Mouse (Mus musculus) myocyte (in vitro differentiated cells): Measurements from ENCODE around the gene Inpp4b. TPM values are rescaled to one million over a fixed set of nuclear protein-coding genes. Genes with fewer than 3 reads are reported as not detected.
"Not testable (repeated sequence)": the region's sequence is repeated elsewhere in the genome, so short reads cannot be mapped to it uniquely, and the experiment has no call there.

Experiments
- H3K27me3 ChIP-seq: one replicate; pipeline ENCODE4 v1.6.1; 2011; ENCODE audit not compliant: control insufficient read depth, insufficient read depth, insufficient read length
- H3K36me3 ChIP-seq: one replicate; pipeline ENCODE4 v1.6.1; 2011; ENCODE audit not compliant: control insufficient read depth, insufficient read depth
- H3K4me2 ChIP-seq: one replicate; pipeline ENCODE4 v1.6.1; 2011; ENCODE audit warnings: low read depth, control low read depth
- H3K4me3 ChIP-seq: one replicate; pipeline ENCODE4 v1.5.1; 2011; ENCODE audit warnings: mild to moderate bottlenecking, control low read depth, moderate library complexity
- H3K79me2 ChIP-seq: one replicate; pipeline ENCODE4 v1.6.1; 2011; ENCODE audit not compliant: control insufficient read depth, insufficient read depth
- H3ac ChIP-seq: one replicate; pipeline ENCODE4 v1.6.1; 2011; ENCODE audit not compliant: control insufficient read depth, insufficient read length
- CEBPB ChIP-seq: IDR thresholded peaks from 2 replicates; pipeline ENCODE4 v1.6.1; 2011; ENCODE audit warnings: mild to moderate bottlenecking, moderate library complexity; ENCODE audit not compliant: poor library complexity, insufficient read depth, severe bottlenecking
- E2F4 ChIP-seq: IDR thresholded peaks from one replicate; pipeline ENCODE4 v1.6.1; 2011; ENCODE audit warnings: mild to moderate bottlenecking, control low read depth, moderate library complexity; ENCODE audit not compliant: insufficient read depth
- MAX ChIP-seq: IDR thresholded peaks from one replicate; pipeline ENCODE4 v1.6.1; 2011; ENCODE audit warnings: low read depth, mild to moderate bottlenecking, control low read depth
- MYOD1 ChIP-seq, 3 experiments: IDR thresholded peaks; one replicate each; pipeline ENCODE4 v1.6.1; 2011; ENCODE audit warnings: control low read depth in 2 of 3, low read depth in 2 of 3, mild to moderate bottlenecking in 2 of 3, moderate library complexity in 1 of 3; ENCODE audit not compliant: insufficient read length in 2 of 3, control insufficient read depth in 1 of 3
- MYOG ChIP-seq, 3 experiments: IDR thresholded peaks; one replicate each; pipeline ENCODE4 v1.6.1; 2011; ENCODE audit warnings: control low read depth in 2 of 3, low read depth in 2 of 3, mild to moderate bottlenecking in 2 of 3; ENCODE audit not compliant: insufficient read length in 2 of 3, control insufficient read depth in 1 of 3, insufficient read depth in 1 of 3
- POLR2A ChIP-seq: IDR thresholded peaks from one replicate; pipeline ENCODE4 v1.6.1; 2011; ENCODE audit warnings: low read depth, mild to moderate bottlenecking, control low read depth, moderate library complexity; ENCODE audit not compliant: insufficient read length
- POLR2AphosphoS2 ChIP-seq: IDR thresholded peaks from one replicate; pipeline ENCODE4 v1.6.1; 2011; ENCODE audit warnings: low read depth, control low read depth; ENCODE audit not compliant: insufficient read length
- REST ChIP-seq: IDR thresholded peaks from one replicate; pipeline ENCODE4 v1.6.1; 2011; ENCODE audit warnings: mild to moderate bottlenecking, control low read depth, moderate library complexity; ENCODE audit not compliant: insufficient read depth, insufficient read length
- SRF ChIP-seq: IDR thresholded peaks from one replicate; pipeline ENCODE4 v1.6.1; 2011; ENCODE audit warnings: low read depth; ENCODE audit not compliant: control insufficient read depth, insufficient read length
- TCF12 ChIP-seq: IDR thresholded peaks from one replicate; pipeline ENCODE4 v1.6.1; 2011; ENCODE audit warnings: mild to moderate bottlenecking, control low read depth; ENCODE audit not compliant: poor library complexity, insufficient read depth, severe bottlenecking
- TCF3 ChIP-seq: IDR thresholded peaks from one replicate; pipeline ENCODE4 v1.6.1; 2011; ENCODE audit warnings: low read depth, control low read depth; ENCODE audit not compliant: insufficient read length
- USF1 ChIP-seq: IDR thresholded peaks from one replicate; pipeline ENCODE4 v1.6.1; 2011; ENCODE audit warnings: low read depth, mild to moderate bottlenecking, control low read depth, moderate library complexity
- polyA plus RNA-seq: library from polyadenylated mRNA; unstranded; fragments of >200 nt; fragmentation: generic; extraction: Trizol; gene quantifications from one replicate; pipeline ENCODE4 v1.2.1, GENCODE M21; 2012; ENCODE audit warnings: missing spikeins

Gene Inpp4b
- polyA plus RNA-seq, 1 experiment: 5.6 TPM

- TF ChIP-seq REST (no peak), POLR2AphosphoS2 (no peak), POLR2A (no peak), TCF3 (no peak), SRF (no peak), USF1 (no peak), MYOG (IDR thresholded peaks at IDR 0.05; ENCODE audit: control insufficient read depth in 1 of 3, insufficient read depth in 1 of 3, insufficient read length in 2 of 3, low read depth in 2 of 3) (no peak)
- Histone ChIP-seq H3K36me3 (no peaks in the 10 kb centered on the region), H3K27me3 (no peaks in the 10 kb centered on the region), H3K4me3 (no peak overlapping the region), H3ac (no peak overlapping the region), H3K79me2 (no peaks in the 10 kb centered on the region), H3K4me2 (no peak overlapping the region)
Observed at GRCm38 (mm10) chr8:82079267-82079666, 736.9 kb downstream of the Inpp4b start.

GRCm38 (mm10) chr8:82086631-82087030, 744.3 kb downstream of the Inpp4b start:
- H3ac ChIP-seq, H3K36me3 ChIP-seq, H3K4me3 ChIP-seq, H3K79me2 ChIP-seq, H3K4me2 ChIP-seq, H3K27me3 ChIP-seq: not testable (repeated sequence)

- no peaks in the 10 kb centered on the region for H3K79me2 ChIP-seq
- TF ChIP-seq TCF12 (no peak), MYOD1 (IDR thresholded peaks at IDR 0.05; ENCODE audit: control insufficient read depth in 1 of 3, insufficient read length in 2 of 3, low read depth in 2 of 3) (no peak)
- H3ac ChIP-seq: no peak overlapping the region
- no peaks in the 10 kb centered on the region for H3K36me3 ChIP-seq
- no peak overlapping the region for H3K4me3 ChIP-seq
- H3K27me3 ChIP-seq: no peaks in the 10 kb centered on the region
- no peak overlapping the region for H3K4me2 ChIP-seq
Observed at GRCm38 (mm10) chr8:82090901-82091300, 748.5 kb downstream of the Inpp4b start.

GRCm38 (mm10) chr8:82093274-82093673, 750.9 kb downstream of the Inpp4b start:
- H3ac ChIP-seq: no peak overlapping the region
- H3K36me3 ChIP-seq: no peaks in the 10 kb centered on the region
- no peak for TF ChIP-seq TCF12
- TF ChIP-seq POLR2A: no peak
- no peak for TF ChIP-seq USF1
- TF ChIP-seq MYOG (IDR thresholded peaks at IDR 0.05; ENCODE audit: control insufficient read depth in 1 of 3, insufficient read depth in 1 of 3, insufficient read length in 2 of 3, low read depth in 2 of 3): no peak
- TF ChIP-seq REST: no peak
- TF ChIP-seq SRF: no peak
- TF ChIP-seq MYOD1 (IDR thresholded peaks at IDR 0.05; ENCODE audit: control insufficient read depth in 1 of 3, insufficient read length in 2 of 3, low read depth in 2 of 3): no peak
- no peak for TF ChIP-seq MAX
- no peak for TF ChIP-seq E2F4
- no peak for TF ChIP-seq TCF3
- TF ChIP-seq POLR2AphosphoS2: no peak
- no peak overlapping the region for H3K4me2 ChIP-seq
- no peaks in the 10 kb centered on the region for H3K27me3 ChIP-seq
- H3K79me2 ChIP-seq: no peaks in the 10 kb centered on the region
- H3K4me3 ChIP-seq: no peak overlapping the region

GRCm38 (mm10) chr8:82104560-82104959, 762.2 kb downstream of the Inpp4b start:
- Histone ChIP-seq H3ac (no peak overlapping the region), H3K4me2 (no peak overlapping the region), H3K27me3 (no peaks in the 10 kb centered on the region), H3K4me3 (no peak overlapping the region), H3K36me3 (no peaks in the 10 kb centered on the region), H3K79me2 (no peaks in the 10 kb centered on the region)
- TF ChIP-seq MYOG (IDR thresholded peaks at IDR 0.05; ENCODE audit: control insufficient read depth in 1 of 3, insufficient read depth in 1 of 3, insufficient read length in 2 of 3, low read depth in 2 of 3) (no peak), SRF (no peak), USF1 (no peak), POLR2AphosphoS2 (no peak), POLR2A (no peak), TCF12 (no peak), REST (no peak), TCF3 (no peak), MYOD1 (IDR thresholded peaks at IDR 0.05; ENCODE audit: control insufficient read depth in 1 of 3, insufficient read length in 2 of 3, low read depth in 2 of 3) (no peak), E2F4 (no peak), CEBPB (no peak), MAX (no peak)
